ENCODE assay signal across 8 mouse cellular contexts in the genomic region with DNA sequence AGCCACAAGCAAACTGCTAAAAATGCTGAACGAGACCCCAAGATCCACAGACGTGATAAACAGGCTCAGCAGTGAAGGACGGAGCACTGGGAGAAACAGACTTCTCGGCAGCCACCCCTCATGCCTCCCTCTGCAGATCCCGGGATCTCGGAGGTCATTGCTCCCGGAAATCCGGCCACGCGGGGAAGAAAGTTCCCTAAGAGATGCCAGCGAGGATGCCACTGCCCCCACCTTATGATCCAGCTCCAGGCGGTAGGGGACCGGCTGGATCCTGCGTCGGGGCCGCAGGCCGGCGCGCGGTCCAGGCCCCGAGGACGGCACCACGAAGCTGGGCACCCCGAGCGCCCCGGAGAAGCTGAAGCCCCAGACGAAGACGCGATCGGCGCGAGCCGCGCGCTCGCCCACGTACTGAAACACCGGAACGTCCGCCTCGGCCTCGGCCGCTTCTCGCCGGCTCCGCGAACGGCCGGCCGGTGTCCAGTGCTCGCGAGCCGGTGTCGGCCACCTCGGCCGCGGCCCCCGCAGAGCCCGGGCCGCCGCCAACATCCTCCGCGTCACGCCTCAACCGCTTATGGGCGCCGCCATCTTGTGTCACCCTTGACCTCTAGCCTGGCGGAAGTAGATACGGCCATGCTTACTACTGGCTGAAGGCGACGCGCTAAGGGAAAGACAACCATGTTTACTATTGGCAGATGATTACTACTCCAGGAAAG. TPM values are rescaled to one million over a fixed set of nuclear protein-coding genes. Genes with fewer than 3 reads are reported as not detected.
DNase-seq lines count a peak whose midpoint lies in the region; ATAC-seq and TF ChIP-seq lines count a peak whose summit lies in the region.

A gene (minus strand): TSS at position 606 of the 713 bp plus-strand sequence.

- H3K4me2 ChIP-seq in CH12.LX (ENCODE audit: insufficient read depth, low read depth, poor library complexity, severe bottlenecking), result peak within 1 kb of the TSS; percentile 83
- peak within 1 kb of the TSS; percentile 86 for H3K4me2 ChIP-seq in forebrain, embryonic 13.5 days
- H3K4me2 ChIP-seq in liver, postnatal 0 days (ENCODE audit: low read depth, low read length), result peak within 1 kb of the TSS; percentile 93
- peak within 1 kb of the TSS; percentile 81 for H3K4me2 ChIP-seq in neural tube, embryonic 14.5 days (ENCODE audit: low read depth, low read length)

- dilution Hi-C loops in CH12.LX (cut with MboI; ENCODE audit: extremely low pct_ligation_motif_present, extremely low pct_unique_long_range_greater_than_20kb, low sequenced_read_pairs), result no loop called here

- no peaks in the 10 kb centered on the region for H3K27me3 ChIP-seq in CH12.LX (replicated peaks)
- no peaks in the 10 kb centered on the region for H3K27me3 ChIP-seq in forebrain, embryonic 13.5 days
- no peaks in the 10 kb centered on the region for H3K27me3 ChIP-seq in liver, postnatal 0 days (ENCODE audit: insufficient read depth, low read length)
- H3K27me3 ChIP-seq in neural tube, embryonic 14.5 days (ENCODE audit: control insufficient read depth, insufficient read depth, low read length), result no peaks in the 10 kb centered on the region

- peak; percentile 85 for TF ChIP-seq POLR2A in CH12.LX (IDR thresholded peaks at IDR 0.05; ENCODE audit: low read depth, low read length)

- H3K9me3 ChIP-seq in CH12.LX (replicated peaks; ENCODE audit: low read length), result no peaks in the 10 kb centered on the region
- no peaks in the 10 kb centered on the region for H3K9me3 ChIP-seq in forebrain, embryonic 13.5 days (replicated peaks)
- no peaks in the 10 kb centered on the region for H3K9me3 ChIP-seq in liver, postnatal 0 days (ENCODE audit: low read length)
- no peaks in the 10 kb centered on the region for H3K9me3 ChIP-seq in neural tube, embryonic 14.5 days (ENCODE audit: control insufficient read depth, low read length)

- peaks cover 18% of the 10 kb centered on the region for H3K79me2 ChIP-seq in CH12.LX (replicated peaks; ENCODE audit: control insufficient read depth, extremely low read depth, insufficient read depth, poor library complexity, severe bottlenecking)

- peak; percentile 91 for DNase-seq in CH12.LX (ENCODE audit: extremely low read depth)
- DNase-seq in c-Kit-positive CD71-positive TER-119-positive erythroid progenitor cells, embryonic 14.5 days (ENCODE audit: low spot score), result peak; percentile 84
- peak; percentile 90 to 91 for DNase-seq in heart, postnatal 10 days
- peak; percentile 72 for DNase-seq in large intestine, adult 2 months (ENCODE audit: low read depth, low spot score)
- DNase-seq in liver, postnatal 0 days, result peak; percentile 87
- DNase-seq in testis, postnatal 10 days (ENCODE audit: low spot score), result peak; percentile 86

- intact Hi-C loops in heart, postnatal 10 days (cut with DNase I), result no loop called here

- peak within 1 kb of the TSS; percentile 81 for H3K9ac ChIP-seq in CH12.LX (ENCODE audit: insufficient read depth, low read depth)
- peak within 1 kb of the TSS; percentile 78 for H3K9ac ChIP-seq in forebrain, embryonic 13.5 days
- H3K9ac ChIP-seq in liver, postnatal 0 days (replicated peaks), result peak within 1 kb of the TSS; percentile 79
- peak within 1 kb of the TSS; percentile 69 for H3K9ac ChIP-seq in neural tube, embryonic 14.5 days (replicated peaks; ENCODE audit: low read depth, low read length)

- no peak for TF ChIP-seq CTCF in CH12.LX (conservative IDR thresholded peaks at IDR 0.05 in 1 of 2, IDR thresholded peaks at IDR 0.05 in 1 of 2; ENCODE audit: low read depth in 2 of 2, low read length in 2 of 2)
- TF ChIP-seq CTCF in liver, postnatal 0 days (IDR thresholded peaks at IDR 0.05; ENCODE audit: low read depth), result no peak

- TF ChIP-seq RAD21 in CH12.LX (IDR thresholded peaks at IDR 0.05; ENCODE audit: low read depth, low read length), result no peak

- H3K4me3 ChIP-seq in CH12.LX (replicated peaks in 1 of 3; ENCODE audit: low read depth in 2 of 3, low read length in 2 of 3, poor library complexity in 1 of 3), result peak within 1 kb of the TSS; percentile 81 to 96 (median 92)
- H3K4me3 ChIP-seq in forebrain, embryonic 13.5 days, result peak within 1 kb of the TSS; percentile 92
- H3K4me3 ChIP-seq in liver, postnatal 0 days (ENCODE audit: low read depth, low read length), result peak within 1 kb of the TSS; percentile 98
- H3K4me3 ChIP-seq in neural tube, embryonic 14.5 days (ENCODE audit: low read depth, low read length), result peak within 1 kb of the TSS; percentile 94

- peak; percentile 92 for ATAC-seq in forebrain, embryonic 13.5 days
- ATAC-seq in liver, postnatal 0 days, result peak; percentile 91
- ATAC-seq in neural tube, embryonic 14.5 days (ENCODE audit: low read depth), result peak; percentile 80

- peaks cover 13 to 30% of the 10 kb centered on the region in 2 experiments for H3K36me3 ChIP-seq in CH12.LX (replicated peaks in 1 of 2; ENCODE audit: control insufficient read depth in 1 of 2, insufficient read depth in 1 of 2, low read length in 1 of 2)
- H3K36me3 ChIP-seq in forebrain, embryonic 13.5 days (ENCODE audit: poor library complexity, severe bottlenecking), result peaks cover 12% of the 10 kb centered on the region; the same call in 1 of the 2 replicates
- peaks cover 4% of the 10 kb centered on the region; the same call in 1 of the 2 replicates for H3K36me3 ChIP-seq in liver, postnatal 0 days (replicated peaks; ENCODE audit: insufficient read depth, low read length)
- no peaks in the 10 kb centered on the region for H3K36me3 ChIP-seq in neural tube, embryonic 14.5 days (ENCODE audit: control insufficient read depth, insufficient read depth, low read length)

- under 1% methylated on average over 71 of the region's 72 CpGs for WGBS in forebrain, embryonic 13.5 days
- WGBS in large intestine, adult 2 months, result under 1% methylated on average over 72 of the region's 72 CpGs
- under 1% methylated on average over 72 of the region's 72 CpGs for whole genome bisulfite sequencing in liver, postnatal 0 days (ENCODE audit: insufficient replicate concordance)
- under 1% methylated on average over 61 of the region's 72 CpGs for WGBS in neural tube, embryonic 14.5 days

- H3K27ac ChIP-seq in CH12.LX (ENCODE audit: insufficient read depth, low read depth), result peak within 1 kb of the TSS; percentile 55
- H3K27ac ChIP-seq in forebrain, embryonic 13.5 days, result peak within 1 kb of the TSS; percentile 66
- H3K27ac ChIP-seq in liver, postnatal 0 days (ENCODE audit: low read depth), result peak within 1 kb of the TSS; percentile 88
- H3K27ac ChIP-seq in neural tube, embryonic 14.5 days (ENCODE audit: low read depth, low read length), result peak within 1 kb of the TSS; percentile 57; the same call in 1 of the 2 replicates

- in situ Hi-C loops in CH12.LX (cut with MboI; ENCODE audit: low pct_ligation_motif_present, low pct_unique_long_range_greater_than_20kb, low sequenced_read_pairs), result no loop called here

- no peak for TF ChIP-seq EP300 in CH12.LX (IDR thresholded peaks at IDR 0.05; ENCODE audit: low read length)
- no peak for TF ChIP-seq EP300 in liver, postnatal 0 days (IDR thresholded peaks at IDR 0.05; ENCODE audit: low read depth)

- peaks cover 4 to 46% of the 10 kb centered on the region in 2 experiments; a peak in 3 of 4 replicates for H3K4me1 ChIP-seq in CH12.LX (ENCODE audit: control insufficient read depth in 1 of 2, insufficient read depth in 2 of 2)
- peaks cover 16% of the 10 kb centered on the region for H3K4me1 ChIP-seq in forebrain, embryonic 13.5 days
- H3K4me1 ChIP-seq in liver, postnatal 0 days (ENCODE audit: insufficient read depth), result peaks cover 12% of the 10 kb centered on the region
- H3K4me1 ChIP-seq in neural tube, embryonic 14.5 days (ENCODE audit: control insufficient read depth, insufficient read depth, low read length), result peaks cover 8% of the 10 kb centered on the region

TF ChIP-seq in CH12.LX, 34 proteins besides CTCF, POLR2A, EP300 and RAD21 (continues in another document):
- no peak for TF ChIP-seq SMC3 (IDR thresholded peaks at IDR 0.05; ENCODE audit: low read depth, low read length)
- TF ChIP-seq ELF1 (IDR thresholded peaks at IDR 0.05; ENCODE audit: low read depth, low read length), result peak; percentile 74
- no peak for TF ChIP-seq ZNF384 (IDR thresholded peaks at IDR 0.05; ENCODE audit: low read depth, low read length)
- TF ChIP-seq E2F4 (IDR thresholded peaks at IDR 0.05; ENCODE audit: insufficient replicate concordance, low read depth, low read length), result peak; percentile 70; the same call in 1 of the 2 replicates
- no peak for TF ChIP-seq MAFK (IDR thresholded peaks at IDR 0.05; ENCODE audit: insufficient replicate concordance, low read length)
- TF ChIP-seq USF1 (IDR thresholded peaks at IDR 0.05; ENCODE audit: low read depth, low read length), result no peak
- peak; percentile 100 for TF ChIP-seq RCOR1 (conservative IDR thresholded peaks at IDR 0.05; ENCODE audit: low read depth, low read length)
- no peak for TF ChIP-seq ZC3H11A (IDR thresholded peaks at IDR 0.05; ENCODE audit: low read depth, low read length)
- no peak for TF ChIP-seq JUN (IDR thresholded peaks at IDR 0.05; ENCODE audit: insufficient read depth, low read depth, low read length)
- no peak for TF ChIP-seq ZKSCAN1 (IDR thresholded peaks at IDR 0.05; ENCODE audit: borderline replicate concordance, low read depth, low read length)
- peak; percentile 61; the same call in 1 of the 2 replicates for TF ChIP-seq MEF2A (IDR thresholded peaks at IDR 0.05; ENCODE audit: borderline replicate concordance, low read depth, low read length)
- peak; percentile 86; the same call in 1 of the 2 replicates for TF ChIP-seq UBTF (IDR thresholded peaks at IDR 0.05; ENCODE audit: low read depth, low read length)
- peak; percentile 97 for TF ChIP-seq SIN3A (IDR thresholded peaks at IDR 0.05; ENCODE audit: low read length)
- TF ChIP-seq NELFE (IDR thresholded peaks at IDR 0.05; ENCODE audit: low read depth, low read length), result peak; percentile 40
- TF ChIP-seq TBP (conservative IDR thresholded peaks at IDR 0.05; ENCODE audit: low read depth, low read length), result peak; percentile 64; the same call in 1 of the 2 replicates
- TF ChIP-seq MAX (IDR thresholded peaks at IDR 0.05; ENCODE audit: low read length), result peak; percentile 79
- TF ChIP-seq BHLHE40 (IDR thresholded peaks at IDR 0.05; ENCODE audit: low read depth, low read length), result no peak
- TF ChIP-seq JUND (conservative IDR thresholded peaks at IDR 0.05; ENCODE audit: low read depth, low read length), result no peak
- TF ChIP-seq TCF12 (IDR thresholded peaks at IDR 0.05; ENCODE audit: low read depth, low read length), result peak; percentile 88; the same call in 1 of the 2 replicates

RNA-seq across cellular contexts. Expression of the gene that starts here (rescaled TPM):
- total RNA-seq in CH12.LX (2012; rRNA removed) (42.3 and 42.7 TPM in 2 replicates), CH12.LX (2014; rRNA removed) (24.6 and 25.4 TPM in 2 replicates)
- polyA plus RNA-seq in CH12.LX (2012; ENCODE audit: insufficient read length, low read depth), result 31.0 and 31.8 TPM in 2 replicates
- 23.3 and 24.4 TPM in 2 replicates for polyA plus RNA-seq in forebrain, embryonic 13.5 days (2015; fragmentation: Nextera tagmentation; extraction: Ambion mirVana)
- 10 to 100 TPM; 25.3 to 29.2 TPM for total RNA-seq in heart, postnatal 10 days (2021)
- polyA plus RNA-seq in large intestine, adult 2 months (2012; rRNA removed), result 13.0 and 14.0 TPM in 2 replicates
- 10.2 and 10.8 TPM in 2 replicates for polyA plus RNA-seq in liver, postnatal 0 days (2015; fragmentation: Nextera tagmentation; extraction: Ambion mirVana)
- polyA plus RNA-seq in neural tube, embryonic 14.5 days (2014; fragmentation: Nextera tagmentation; extraction: Ambion mirVana), result 16.7 and 17.5 TPM in 2 replicates

Comparison
In these comparisons a context has a peak if more than half of its experiments do, and no peak if none do; other contexts are left out.
1. Peak in every context shown above with its lines: DNase-seq, ATAC-seq, H3K4me3 ChIP-seq and H3K27ac ChIP-seq.